Mouse (Mus musculus) spleen, postnatal 14 days (tissue): ENCODE measurements around the gene Tnks2.
A peak's percentile ranks its signal among the peaks of the same experiment; 100 is the strongest.
"Not testable (repeated sequence)": the region's sequence is repeated elsewhere in the genome, so short reads cannot be mapped to it uniquely, and the experiment has no call there.

Experiments used
- DNase-seq, 2 experiments: peaks; one replicate each; pipeline ENCODE4 v3.0.0; 2021 to 2022; ENCODE audit warnings: low spot score in 2 of 2

Tnks2 gene

GRCm38 (mm10) chr19:36827650-36828049 is 6.4 kb upstream of the Tnks2 start:
- DNase-seq = no peak

- DNase-seq = no peak
Observed at GRCm38 (mm10) chr19:36828322-36828721, 5.7 kb upstream of the Tnks2 start.

GRCm38 (mm10) chr19:36832951-36833787 is 863 bp upstream of the Tnks2 start:
- DNase-seq = peak in 1 of 2 experiments; percentile 4

- peak; percentile 34 to 47 for DNase-seq
Observed at GRCm38 (mm10) chr19:36834532-36835431, 750 bp downstream of the Tnks2 start.

GRCm38 (mm10) chr19:36836035-36836434 is 2.0 kb downstream of the Tnks2 start:
- DNase-seq = no peak

GRCm38 (mm10) chr19:36840301-36840700 is 6.3 kb downstream of the Tnks2 start:
- DNase-seq = no peak

- no peak for DNase-seq
Observed at GRCm38 (mm10) chr19:36843866-36844265, 9.8 kb downstream of the Tnks2 start.

- DNase-seq = no peak
Observed at GRCm38 (mm10) chr19:36845924-36846323, 11.9 kb downstream of the Tnks2 start.

- no peak for DNase-seq
Observed at GRCm38 (mm10) chr19:36853831-36854230, 19.8 kb downstream of the Tnks2 start.

GRCm38 (mm10) chr19:36857851-36858250 is 23.8 kb downstream of the Tnks2 start:
- no peak for DNase-seq

GRCm38 (mm10) chr19:36860393-36860792 is 26.4 kb downstream of the Tnks2 start:
- DNase-seq = no peak

- no peak for DNase-seq
Observed at GRCm38 (mm10) chr19:36865905-36866304, 31.9 kb downstream of the Tnks2 start.

- no peak for DNase-seq
Observed at GRCm38 (mm10) chr19:36867416-36867815, 33.4 kb downstream of the Tnks2 start.

GRCm38 (mm10) chr19:36868675-36869074 is 34.6 kb downstream of the Tnks2 start:
- not testable (repeated sequence) for DNase-seq

GRCm38 (mm10) chr19:36874651-36875050 is 40.6 kb downstream of the Tnks2 start:
- DNase-seq = no peak

- DNase-seq = no peak
Observed at GRCm38 (mm10) chr19:36877329-36877728, 43.3 kb downstream of the Tnks2 start.

GRCm38 (mm10) chr19:36878743-36879495 is 44.9 kb downstream of the Tnks2 start:
- no peak for DNase-seq

GRCm38 (mm10) chr19:36883119-36883518 is 49.1 kb downstream of the Tnks2 start:
- DNase-seq = peak in 1 of 2 experiments; percentile 18

- DNase-seq = no peak
Observed at GRCm38 (mm10) chr19:36886316-36886715, 52.3 kb downstream of the Tnks2 start.

GRCm38 (mm10) chr19:36887706-36888105 is 53.7 kb downstream of the Tnks2 start:
- no peak for DNase-seq

- DNase-seq = no peak
Observed at GRCm38 (mm10) chr19:36891746-36892145, 57.7 kb downstream of the Tnks2 start.
